Mouse (Mus musculus) lung, embryonic 16.5 days (tissue): ENCODE data around the gene Rfwd3. TPM values are rescaled to one million over a fixed set of nuclear protein-coding genes. Genes with fewer than 3 reads are reported as not detected.
"Not testable (repeated sequence)": the region's sequence is repeated elsewhere in the genome, so short reads cannot be mapped to it uniquely, and the experiment has no call there.

ENCODE experiments used
- ATAC-seq: fragments of 200-750 bp; cut with Nextera tagmentation; 2 replicates; pipeline ENCODE4 v1.8.0; 2017; ENCODE audit warnings: low read depth, mild to moderate bottlenecking, moderate library complexity
- H3K27ac ChIP-seq: fragments of 300-500 bp; sonication (generic); 2 replicates; pipeline ENCODE4 v1.5.1; 2014; ENCODE audit warnings: mild to moderate bottlenecking, control low read depth, low read length
- H3K27me3 ChIP-seq: fragments of 300-500 bp; sonication (generic); 2 replicates; pipeline ENCODE4 v1.6.1; 2014; ENCODE audit warnings: low read depth, low read length, mixed read lengths; ENCODE audit not compliant: control insufficient read depth, insufficient read depth
- H3K36me3 ChIP-seq: fragments of 300-500 bp; sonication (generic); 2 replicates; pipeline ENCODE4 v1.6.1; 2014; ENCODE audit warnings: low read length; ENCODE audit not compliant: control insufficient read depth, insufficient read depth
- H3K4me1 ChIP-seq: fragments of 300-500 bp; sonication (generic); replicated peaks from 2 replicates; pipeline ENCODE4 v1.6.1; 2014; ENCODE audit warnings: low read length, mixed read lengths; ENCODE audit not compliant: control insufficient read depth, insufficient read depth
- H3K4me2 ChIP-seq: fragments of 300-500 bp; sonication (generic); 2 replicates; pipeline ENCODE4 v1.6.1; 2014; ENCODE audit warnings: low read depth, low read length, control low read depth
- H3K4me3 ChIP-seq: fragments of 300-500 bp; sonication (generic); 2 replicates; pipeline ENCODE4 v1.5.1; 2014; ENCODE audit warnings: mild to moderate bottlenecking, low read length, control low read depth
- H3K9ac ChIP-seq: fragments of 300-500 bp; sonication (generic); 2 replicates; pipeline ENCODE4 v1.6.1; 2014; ENCODE audit warnings: low read length, control low read depth
- H3K9me3 ChIP-seq: fragments of 300-500 bp; sonication (generic); 2 replicates; pipeline ENCODE4 v1.6.1; 2016; ENCODE audit warnings: low read length; ENCODE audit not compliant: control insufficient read depth
- WGBS: fragments of 180-500 bp; shearing (Covaris S2); extraction: QIAGEN DNeasy Blood & Tissue Kit; methylation state at CpG from one replicate; pipeline ENCODE4 v1.1.7; 2014; 5-methylcytosine and 5-hydroxymethylcytosine counted together
- polyA plus RNA-seq: library from polyadenylated mRNA; unstranded; fragments of >200 nt; fragmentation: Nextera tagmentation; extraction: Ambion mirVana; gene quantifications from 2 replicates; pipeline ENCODE4 v1.2.1, GENCODE M21; 2015

Rfwd3 gene
- polyA plus RNA-seq, 1 experiment from 2014 or later, result 65.7 TPM

GRCm38 (mm10) chr8:111298011-111298410 lies 2.0 kb downstream of the Rfwd3 start:
- Histone ChIP-seq H3K27me3 (no peaks in the 10 kb centered on the region), H3K27ac (no peak overlapping the region), H3K36me3 (peaks cover 22% of the 10 kb centered on the region), H3K9ac (no peak overlapping the region), H3K4me1 (peaks cover 9% of the 10 kb centered on the region; the same call in 1 of the 2 replicates), H3K9me3 (no peaks in the 10 kb centered on the region), H3K4me2 (no peak overlapping the region; the same call in 1 of the 2 replicates), H3K4me3 (no peak overlapping the region)
- no peak for ATAC-seq
- 55% methylated on average over 1 of the region's 1 CpGs for WGBS

GRCm38 (mm10) chr8:111291733-111292132 lies 8.3 kb downstream of the Rfwd3 start:
- Histone ChIP-seq H3K4me3 (no peak overlapping the region), H3K9ac (no peak overlapping the region), H3K36me3 (peaks cover 47% of the 10 kb centered on the region), H3K27ac (no peak overlapping the region), H3K4me1 (no peaks in the 10 kb centered on the region), H3K27me3 (no peaks in the 10 kb centered on the region), H3K9me3 (no peaks in the 10 kb centered on the region), H3K4me2 (no peak overlapping the region)
- no peak for ATAC-seq
- 78% methylated on average over 7 of the region's 7 CpGs for WGBS

- no peak overlapping the region for H3K4me2 ChIP-seq
- WGBS, result 92% methylated on average over 7 of the region's 7 CpGs
- no peak overlapping the region for H3K4me3 ChIP-seq
- no peak for ATAC-seq
- no peaks in the 10 kb centered on the region for H3K27me3 ChIP-seq
- no peaks in the 10 kb centered on the region for H3K9me3 ChIP-seq
- peaks cover 52% of the 10 kb centered on the region for H3K36me3 ChIP-seq
- no peak overlapping the region for H3K9ac ChIP-seq
- no peaks in the 10 kb centered on the region for H3K4me1 ChIP-seq
- no peak overlapping the region for H3K27ac ChIP-seq
These were observed 9.4 kb downstream of the Rfwd3 start for GRCm38 (mm10) chr8:111290586-111290985.

GRCm38 (mm10) chr8:111285603-111286002 lies 14.4 kb downstream of the Rfwd3 start:
- H3K4me2 ChIP-seq, result no peak overlapping the region
- H3K27me3 ChIP-seq, result no peaks in the 10 kb centered on the region
- H3K36me3 ChIP-seq, result peaks cover 58% of the 10 kb centered on the region
- H3K9ac ChIP-seq, result no peak overlapping the region
- no peak overlapping the region for H3K27ac ChIP-seq
- no peak overlapping the region for H3K4me3 ChIP-seq
- no peaks in the 10 kb centered on the region for H3K9me3 ChIP-seq
- ATAC-seq, result no peak
- WGBS, result 62% methylated on average over 4 of the region's 4 CpGs
- H3K4me1 ChIP-seq, result no peaks in the 10 kb centered on the region

GRCm38 (mm10) chr8:111282093-111282492 lies 17.9 kb downstream of the Rfwd3 start:
- no peak for ATAC-seq
- Histone ChIP-seq H3K4me3 (no peak overlapping the region), H3K9ac (no peak overlapping the region), H3K36me3 (peaks cover 63% of the 10 kb centered on the region), H3K27me3 (no peaks in the 10 kb centered on the region), H3K4me1 (no peaks in the 10 kb centered on the region), H3K27ac (no peak overlapping the region), H3K4me2 (no peak overlapping the region), H3K9me3 (no peaks in the 10 kb centered on the region)
- WGBS, result 91% methylated on average over 3 of the region's 3 CpGs

GRCm38 (mm10) chr8:111268277-111268676 lies 31.7 kb downstream of the Rfwd3 start:
- no peak overlapping the region for H3K27ac ChIP-seq
- no peaks in the 10 kb centered on the region for H3K4me1 ChIP-seq
- no peaks in the 10 kb centered on the region for H3K27me3 ChIP-seq
- H3K4me2 ChIP-seq, result no peak overlapping the region
- H3K36me3 ChIP-seq, result peaks cover 11% of the 10 kb centered on the region; the same call in 1 of the 2 replicates
- H3K9me3 ChIP-seq, result no peaks in the 10 kb centered on the region
- no peak overlapping the region for H3K9ac ChIP-seq
- no peak for ATAC-seq
- no peak overlapping the region for H3K4me3 ChIP-seq
- whole genome bisulfite sequencing, result 72% methylated on average over 2 of the region's 2 CpGs

GRCm38 (mm10) chr8:111266161-111266560 lies 33.9 kb downstream of the Rfwd3 start:
- 69% methylated on average over 7 of the region's 7 CpGs for WGBS
- not testable (repeated sequence) for H3K4me1 ChIP-seq, H3K9me3 ChIP-seq, H3K36me3 ChIP-seq, H3K9ac ChIP-seq, H3K4me3 ChIP-seq, H3K4me2 ChIP-seq, H3K27me3 ChIP-seq, ATAC-seq, H3K27ac ChIP-seq

- H3K9me3 ChIP-seq, result no peaks in the 10 kb centered on the region
- H3K27me3 ChIP-seq, result no peaks in the 10 kb centered on the region
- no peaks in the 10 kb centered on the region for H3K4me1 ChIP-seq
- no peak overlapping the region for H3K9ac ChIP-seq
- ATAC-seq, result no peak
- 0 out of 2 replicates have a peak, but pooled peaks cover 2% of the 10 kb centered on the region for H3K36me3 ChIP-seq
- no peak overlapping the region for H3K27ac ChIP-seq
- H3K4me2 ChIP-seq, result no peak overlapping the region
- 70% methylated on average over 2 of the region's 2 CpGs for WGBS
- H3K4me3 ChIP-seq, result no peak overlapping the region
These were observed 35.3 kb downstream of the Rfwd3 start for GRCm38 (mm10) chr8:111264693-111265220.

- Histone ChIP-seq H3K4me3 (no peak overlapping the region), H3K27me3 (no peaks in the 10 kb centered on the region), H3K27ac (no peak overlapping the region), H3K36me3 (no peaks in the 10 kb centered on the region), H3K9me3 (no peaks in the 10 kb centered on the region), H3K4me2 (no peak overlapping the region), H3K9ac (no peak overlapping the region), H3K4me1 (peaks cover 10% of the 10 kb centered on the region)
- 55% methylated on average over 4 of the region's 4 CpGs for WGBS
- ATAC-seq, result no peak
These were observed 38.0 kb downstream of the Rfwd3 start for GRCm38 (mm10) chr8:111261981-111262381.

- ATAC-seq, result no peak
- no peak overlapping the region for H3K9ac ChIP-seq
- 94% methylated on average over 5 of the region's 5 CpGs for WGBS
- H3K4me2 ChIP-seq, result no peak overlapping the region; the same call in 1 of the 2 replicates
- no peaks in the 10 kb centered on the region for H3K27me3 ChIP-seq
- H3K4me3 ChIP-seq, result no peak overlapping the region; the same call in 1 of the 2 replicates
- no peaks in the 10 kb centered on the region for H3K9me3 ChIP-seq
- no peak overlapping the region for H3K27ac ChIP-seq
- no peaks in the 10 kb centered on the region for H3K36me3 ChIP-seq
- H3K4me1 ChIP-seq, result peaks cover 10% of the 10 kb centered on the region
These were observed 39.8 kb downstream of the Rfwd3 start for GRCm38 (mm10) chr8:111260251-111260650.
